Mouse (Mus musculus) cerebellum, postnatal 36 days (tissue): Measurements from ENCODE around the gene Gm20388.

Source experiments
- DNase-seq, 2 experiments: peaks; one replicate each; pipeline ENCODE4 v3.0.0; 2021 to 2022; ENCODE audit warnings: mixed read lengths in 2 of 2

The Gm20388 gene

GRCm38 (mm10) chr8:120234457-120234856, 323.8 kb downstream of the Gm20388 start:
- DNase-seq = no peak

- DNase-seq = no peak
Observed at GRCm38 (mm10) chr8:120234866-120235265, 324.2 kb downstream of the Gm20388 start.

- no peak for DNase-seq
Observed at GRCm38 (mm10) chr8:120243222-120243621, 332.6 kb downstream of the Gm20388 start.

GRCm38 (mm10) chr8:120243916-120244451, 333.3 kb downstream of the Gm20388 start:
- DNase-seq = no peak

- no peak for DNase-seq
Observed at GRCm38 (mm10) chr8:120244553-120244952, 333.9 kb downstream of the Gm20388 start.

GRCm38 (mm10) chr8:120247618-120248017, 337.0 kb downstream of the Gm20388 start:
- no peak for DNase-seq

GRCm38 (mm10) chr8:120248031-120248430, 337.4 kb downstream of the Gm20388 start:
- no peak for DNase-seq

GRCm38 (mm10) chr8:120248451-120248850, 337.8 kb downstream of the Gm20388 start:
- no peak for DNase-seq

- no peak for DNase-seq
Observed at GRCm38 (mm10) chr8:120249800-120250336, 339.2 kb downstream of the Gm20388 start.

- no peak for DNase-seq
Observed at GRCm38 (mm10) chr8:120250750-120251410, 340.2 kb downstream of the Gm20388 start.

GRCm38 (mm10) chr8:120251411-120252035, 340.9 kb downstream of the Gm20388 start:
- DNase-seq = no peak

- no peak for DNase-seq
Observed at GRCm38 (mm10) chr8:120253626-120254025, 343.0 kb downstream of the Gm20388 start.

- no peak for DNase-seq
Observed at GRCm38 (mm10) chr8:120255406-120255987, 344.9 kb downstream of the Gm20388 start.

GRCm38 (mm10) chr8:120256958-120257357, 346.3 kb downstream of the Gm20388 start:
- DNase-seq = no peak

- no peak for DNase-seq
Observed at GRCm38 (mm10) chr8:120259206-120259605, 348.6 kb downstream of the Gm20388 start.

GRCm38 (mm10) chr8:120260677-120261076, 350.0 kb downstream of the Gm20388 start:
- DNase-seq = no peak

- DNase-seq = no peak
Observed at GRCm38 (mm10) chr8:120261338-120262120, 350.9 kb downstream of the Gm20388 start.

- no peak for DNase-seq
Observed at GRCm38 (mm10) chr8:120263879-120264278, 353.2 kb downstream of the Gm20388 start.

- no peak for DNase-seq
Observed at GRCm38 (mm10) chr8:120264388-120264943, 353.8 kb downstream of the Gm20388 start.

GRCm38 (mm10) chr8:120264944-120265453, 354.4 kb downstream of the Gm20388 start:
- peak; percentile 61 to 74 for DNase-seq

GRCm38 (mm10) chr8:120265471-120265870, 354.8 kb downstream of the Gm20388 start:
- DNase-seq = no peak

GRCm38 (mm10) chr8:120268541-120268980, 357.9 kb downstream of the Gm20388 start:
- DNase-seq = peak; percentile 47 to 49
